Mouse (Mus musculus) stomach, embryonic 16.5 days (tissue): Measurements from ENCODE around the gene Rft1. TPM values are rescaled to one million over a fixed set of nuclear protein-coding genes. Genes with fewer than 3 reads are reported as not detected.
A peak's percentile ranks its signal among the peaks of the same experiment; 100 is the strongest.

Experiments used
- ATAC-seq: fragments of 200-750 bp; cut with Nextera tagmentation; 2 replicates; pipeline ENCODE4 v1.8.0; 2017; ENCODE audit warnings: moderate number of reproducible peaks, moderate TSS enrichment; ENCODE audit not compliant: insufficient read depth, low FRiP score
- H3K27ac ChIP-seq: fragments of 300-500 bp; sonication (generic); 2 replicates; pipeline ENCODE4 v1.5.1; 2014; ENCODE audit warnings: low read length
- H3K27me3 ChIP-seq: fragments of 300-500 bp; sonication (generic); 2 replicates; pipeline ENCODE4 v1.6.1; 2014; ENCODE audit warnings: low read length, control low read depth, mixed read lengths; ENCODE audit not compliant: control insufficient read depth, insufficient read depth
- H3K36me3 ChIP-seq: fragments of 300-500 bp; sonication (generic); 2 replicates; pipeline ENCODE4 v1.6.1; 2014; ENCODE audit warnings: low read length; ENCODE audit not compliant: control insufficient read depth, insufficient read depth
- H3K4me1 ChIP-seq: fragments of 300-500 bp; sonication (generic); 2 replicates; pipeline ENCODE4 v1.6.1; 2014; ENCODE audit warnings: low read length, control low read depth, mixed read lengths; ENCODE audit not compliant: control insufficient read depth, insufficient read depth
- H3K4me2 ChIP-seq: fragments of 300-500 bp; sonication (generic); 2 replicates; pipeline ENCODE4 v1.6.1; 2014; ENCODE audit warnings: low read depth, low read length, mixed read lengths
- H3K4me3 ChIP-seq: fragments of 300-500 bp; sonication (generic); replicated peaks from 2 replicates; pipeline ENCODE4 v1.5.1; 2014; ENCODE audit warnings: mild to moderate bottlenecking, low read length
- H3K9ac ChIP-seq: fragments of 300-500 bp; sonication (generic); 2 replicates; pipeline ENCODE4 v1.6.1; 2014; ENCODE audit warnings: low read length
- H3K9me3 ChIP-seq: fragments of 300-500 bp; sonication (generic); replicated peaks from 2 replicates; pipeline ENCODE4 v1.6.1; 2016; ENCODE audit warnings: low read length, control low read depth; ENCODE audit not compliant: control insufficient read depth
- WGBS: fragments of 180-500 bp; shearing (Covaris S2); extraction: QIAGEN DNeasy Blood & Tissue Kit; methylation state at CpG from one replicate; pipeline ENCODE4 v1.1.7; 2014; 5-methylcytosine and 5-hydroxymethylcytosine counted together
- polyA plus RNA-seq: library from polyadenylated mRNA; unstranded; fragments of >200 nt; fragmentation: Nextera tagmentation; extraction: Ambion mirVana; gene quantifications from 2 replicates; pipeline ENCODE4 v1.2.1, GENCODE M21; 2015

The Rft1 gene
- polyA plus RNA-seq, 1 experiment from 2014 or later = 17.7 TPM

DNA sequence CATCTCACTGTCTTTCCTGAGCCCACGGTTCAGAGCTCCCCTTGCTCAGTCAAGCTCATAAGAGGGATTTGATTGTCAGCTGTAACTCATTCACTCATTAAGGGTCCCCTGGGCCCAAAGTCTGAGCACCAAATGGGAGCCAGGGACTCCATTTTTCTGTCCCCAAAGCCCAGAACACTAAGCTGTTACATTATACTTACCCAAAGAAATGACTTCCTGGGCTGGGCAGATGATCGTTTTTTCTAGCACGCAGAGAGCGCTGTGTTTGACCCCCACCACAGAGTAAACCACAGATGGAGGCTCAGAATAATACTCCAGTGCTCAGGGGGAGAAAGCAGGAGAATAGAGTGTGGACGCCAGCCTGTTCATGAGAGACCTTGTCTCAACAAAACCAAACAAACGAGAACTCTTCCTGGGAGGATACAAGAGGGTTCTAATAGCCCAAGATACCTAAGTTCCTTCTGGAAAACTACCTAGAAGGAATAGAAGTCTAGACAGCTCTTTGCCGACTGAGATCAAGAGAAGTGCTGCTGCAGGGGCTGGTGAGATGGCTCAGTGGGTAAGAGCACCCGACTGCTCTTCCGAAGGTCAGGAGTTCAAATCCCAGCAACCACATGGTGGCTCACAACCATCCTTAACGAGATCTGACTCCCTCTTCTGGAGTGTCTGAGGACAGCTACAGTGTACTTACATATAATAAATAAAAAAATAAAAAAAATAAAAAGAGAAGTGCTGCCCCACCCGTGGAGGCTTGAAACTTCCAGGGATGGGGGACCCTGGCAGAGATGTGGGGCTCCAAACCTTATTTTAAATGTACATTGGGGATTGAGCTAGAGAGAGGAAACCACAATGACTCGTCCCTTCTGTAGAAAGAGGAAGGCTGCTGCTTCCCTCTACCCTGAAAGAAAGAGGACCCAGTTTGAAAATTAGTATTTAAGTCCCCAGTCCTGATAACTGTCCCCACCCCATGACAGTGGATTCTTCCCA lies 27.1 kb upstream of the Rft1 start:
- peaks cover 40% of the 10 kb centered on the region for H3K4me1 ChIP-seq
- 54% methylated on average over 12 of the region's 12 CpGs for WGBS

DNA sequence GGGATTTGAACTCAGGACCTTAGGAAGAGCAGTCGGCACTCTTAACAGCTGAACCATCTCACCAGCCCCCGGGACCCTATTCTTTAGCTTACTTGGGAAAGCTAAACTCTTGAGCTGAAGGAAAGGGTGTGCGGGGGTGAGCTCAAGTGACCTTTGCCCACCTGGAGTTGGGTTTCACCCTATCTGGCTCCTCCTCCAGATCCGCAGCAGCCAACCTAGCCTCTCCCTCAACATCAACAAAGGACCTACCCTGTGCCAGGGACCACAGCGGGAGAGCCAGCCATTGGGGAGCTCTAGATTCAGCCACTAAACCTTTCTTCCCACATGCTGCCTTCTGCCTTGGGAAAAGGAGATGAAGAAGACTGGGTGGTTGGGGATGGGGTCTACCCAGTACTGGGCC lies 25.9 kb upstream of the Rft1 start:
- H3K4me3 ChIP-seq = no peak overlapping the region
- no peak overlapping the region for H3K4me2 ChIP-seq
- 69% methylated on average over 5 of the region's 5 CpGs for WGBS
- no peak overlapping the region for H3K9ac ChIP-seq
- H3K4me1 ChIP-seq = peaks cover 35% of the 10 kb centered on the region
- no peaks in the 10 kb centered on the region for H3K9me3 ChIP-seq
- no peaks in the 10 kb centered on the region for H3K36me3 ChIP-seq
- peak overlapping the region; percentile 60 for H3K27ac ChIP-seq
- ATAC-seq = peak; percentile 9; the same call in 1 of the 2 replicates
- H3K27me3 ChIP-seq = no peaks in the 10 kb centered on the region

More for the DNA sequence above, 27.1 kb upstream of the Rft1 start:
- peak overlapping the region; percentile 89 for H3K4me3 ChIP-seq
- peak overlapping the region; percentile 88 for H3K27ac ChIP-seq
- H3K9me3 ChIP-seq = no peaks in the 10 kb centered on the region
- H3K4me2 ChIP-seq = peak overlapping the region; percentile 85
- peak overlapping the region; percentile 89 for H3K9ac ChIP-seq
- H3K36me3 ChIP-seq = no peaks in the 10 kb centered on the region
- no peak for ATAC-seq
- no peaks in the 10 kb centered on the region for H3K27me3 ChIP-seq

DNA sequence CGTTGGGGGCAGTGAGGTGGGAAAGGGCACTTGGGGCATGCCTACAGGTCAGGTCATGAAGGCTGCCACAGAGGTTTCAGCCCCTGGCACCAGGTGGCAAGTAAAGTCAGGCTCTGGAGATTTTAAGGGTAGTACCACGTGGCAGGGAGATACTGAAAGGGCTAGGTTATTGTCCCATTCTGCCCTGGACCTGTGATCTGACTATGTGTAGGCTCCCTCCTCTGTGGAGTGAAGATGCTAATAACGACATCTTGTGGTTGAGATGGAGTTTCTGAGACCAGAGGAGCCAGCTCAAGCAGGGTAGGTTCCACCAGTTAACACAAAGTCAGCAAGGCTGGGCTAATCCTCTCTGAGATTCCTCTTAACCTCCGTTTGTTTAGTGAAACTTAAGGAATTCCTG lies 24.3 kb upstream of the Rft1 start:
- peaks cover 22% of the 10 kb centered on the region for H3K4me1 ChIP-seq
- ATAC-seq = no peak
- H3K9ac ChIP-seq = no peak overlapping the region
- WGBS = 42% methylated on average over 4 of the region's 4 CpGs
- H3K4me2 ChIP-seq = no peak overlapping the region
- H3K36me3 ChIP-seq = no peaks in the 10 kb centered on the region
- H3K9me3 ChIP-seq = no peaks in the 10 kb centered on the region
- no peaks in the 10 kb centered on the region for H3K27me3 ChIP-seq
- H3K27ac ChIP-seq = no peak overlapping the region
- no peak overlapping the region for H3K4me3 ChIP-seq

DNA sequence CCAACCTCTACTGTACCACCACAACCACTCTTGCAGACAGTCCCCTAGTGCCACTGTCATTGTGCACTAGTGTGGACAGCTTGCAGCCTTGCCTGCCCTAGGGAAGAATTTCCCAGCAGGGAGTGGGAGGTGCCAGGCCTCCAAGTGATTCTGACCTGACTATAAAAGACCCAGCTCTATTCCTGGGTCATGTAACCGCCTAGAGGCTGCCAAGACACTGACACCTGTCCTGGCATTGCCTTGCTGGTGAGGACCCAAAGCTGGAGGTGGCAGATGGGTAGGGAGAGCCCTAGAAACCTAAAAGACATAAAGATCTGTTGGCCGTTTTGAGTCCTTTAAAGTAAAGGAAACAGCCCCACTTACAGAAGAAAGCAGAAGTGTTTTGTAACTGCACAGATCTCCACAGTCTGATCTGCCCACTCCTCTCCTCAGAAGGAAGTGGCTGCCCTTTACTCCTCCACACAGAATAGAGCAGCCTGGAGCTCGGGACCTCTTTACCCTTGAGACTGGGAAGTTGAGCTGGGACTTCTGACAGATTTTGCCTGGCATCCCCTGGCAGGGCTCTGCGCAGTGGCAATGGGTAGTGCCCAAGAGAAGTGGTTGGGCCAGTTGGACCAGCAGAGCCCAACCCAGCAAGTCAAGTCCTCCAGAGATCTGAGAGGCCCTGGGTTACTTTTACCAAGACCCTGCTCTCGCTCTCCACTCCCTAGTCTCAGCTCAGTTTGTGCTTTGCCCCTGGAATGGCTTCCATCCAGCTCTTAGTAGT lies 23.2 kb upstream of the Rft1 start:
- Histone ChIP-seq H3K27me3 (no peaks in the 10 kb centered on the region), H3K9ac (no peak overlapping the region), H3K36me3 (no peaks in the 10 kb centered on the region), H3K27ac (peak overlapping the region; percentile 46; the same call in 1 of the 2 replicates), H3K4me1 (peaks cover 22% of the 10 kb centered on the region), H3K4me2 (no peak overlapping the region), H3K4me3 (no peak overlapping the region), H3K9me3 (no peaks in the 10 kb centered on the region)
- no peak; the same call in 1 of the 2 replicates for ATAC-seq
- 63% methylated on average over 5 of the region's 5 CpGs for WGBS

DNA sequence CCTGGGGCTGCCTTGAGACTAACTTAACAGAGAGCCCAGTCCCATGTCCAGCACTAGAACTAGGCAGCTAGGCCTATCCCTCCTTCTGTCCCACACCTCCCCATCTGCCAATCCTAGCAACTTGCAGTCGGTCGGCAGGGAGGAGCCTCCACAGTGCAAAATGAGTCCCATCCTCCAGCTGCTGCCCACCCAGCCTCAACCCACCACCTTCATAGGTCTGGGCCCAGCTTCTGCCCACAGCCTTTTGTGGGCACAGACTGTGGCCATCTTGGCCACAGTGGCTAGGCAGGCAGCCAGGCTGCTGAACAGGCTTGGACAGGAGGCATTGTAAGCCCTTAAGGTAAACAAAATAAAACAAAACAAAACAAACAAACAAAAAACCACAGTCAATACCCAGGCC lies 22.3 kb upstream of the Rft1 start:
- 59% methylated on average over 2 of the region's 2 CpGs for WGBS
- Histone ChIP-seq H3K9me3 (no peaks in the 10 kb centered on the region), H3K9ac (no peak overlapping the region), H3K27ac (peak overlapping the region; percentile 46; the same call in 1 of the 2 replicates), H3K4me1 (peaks cover 18% of the 10 kb centered on the region), H3K4me3 (no peak overlapping the region), H3K4me2 (no peak overlapping the region), H3K36me3 (no peaks in the 10 kb centered on the region), H3K27me3 (no peaks in the 10 kb centered on the region)
- no peak for ATAC-seq

DNA sequence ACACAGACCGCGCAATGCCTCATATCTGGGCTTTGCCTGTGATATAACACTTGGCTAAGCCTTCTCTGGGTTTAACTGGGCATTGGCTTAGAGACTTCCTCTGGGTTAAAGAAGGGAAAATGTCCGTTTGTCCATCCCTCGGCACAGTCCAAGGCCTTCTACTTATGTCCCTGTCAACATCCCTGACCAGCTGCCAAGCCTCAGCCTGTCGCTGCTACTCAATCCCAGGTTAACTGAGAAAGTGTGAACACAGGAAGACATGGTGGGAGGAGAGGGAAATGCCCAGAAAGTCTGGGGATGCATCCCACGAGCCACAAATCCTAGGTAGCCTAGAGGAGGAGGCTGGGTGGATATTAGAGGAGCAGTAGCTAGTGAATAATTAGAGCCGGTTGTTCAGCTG lies 20.5 kb upstream of the Rft1 start:
- no peak for ATAC-seq
- Histone ChIP-seq H3K4me2 (no peak overlapping the region), H3K4me3 (no peak overlapping the region), H3K27me3 (no peaks in the 10 kb centered on the region), H3K9me3 (no peaks in the 10 kb centered on the region), H3K4me1 (peaks cover 24% of the 10 kb centered on the region), H3K36me3 (no peaks in the 10 kb centered on the region), H3K27ac (no peak overlapping the region), H3K9ac (no peak overlapping the region)
- 71% methylated on average over 7 of the region's 7 CpGs for WGBS

DNA sequence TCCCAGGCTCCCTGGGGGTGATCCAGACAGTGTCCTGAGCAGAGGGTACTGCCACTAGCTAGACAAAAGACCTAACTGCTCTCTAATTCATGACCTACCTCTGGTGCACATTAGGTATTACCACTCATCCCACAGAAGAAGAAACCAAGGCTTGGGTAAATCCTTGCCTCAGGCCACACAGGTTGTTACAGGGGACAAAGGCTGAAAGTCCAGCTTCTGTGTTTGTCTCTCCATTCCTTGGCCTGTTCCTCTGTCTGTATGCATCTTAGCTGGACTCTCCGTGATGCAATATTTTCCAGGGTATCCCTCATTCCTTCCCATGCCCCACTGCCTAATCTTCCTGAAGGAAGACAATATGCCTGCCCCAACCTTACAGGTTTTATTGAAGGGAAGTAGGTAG lies 19.7 kb upstream of the Rft1 start:
- Histone ChIP-seq H3K4me2 (no peak overlapping the region), H3K36me3 (no peaks in the 10 kb centered on the region), H3K4me1 (peaks cover 24% of the 10 kb centered on the region), H3K27ac (no peak overlapping the region), H3K4me3 (no peak overlapping the region), H3K9me3 (no peaks in the 10 kb centered on the region), H3K27me3 (no peaks in the 10 kb centered on the region), H3K9ac (no peak overlapping the region)
- 85% methylated on average over 1 of the region's 1 CpGs for WGBS
- ATAC-seq = no peak

DNA sequence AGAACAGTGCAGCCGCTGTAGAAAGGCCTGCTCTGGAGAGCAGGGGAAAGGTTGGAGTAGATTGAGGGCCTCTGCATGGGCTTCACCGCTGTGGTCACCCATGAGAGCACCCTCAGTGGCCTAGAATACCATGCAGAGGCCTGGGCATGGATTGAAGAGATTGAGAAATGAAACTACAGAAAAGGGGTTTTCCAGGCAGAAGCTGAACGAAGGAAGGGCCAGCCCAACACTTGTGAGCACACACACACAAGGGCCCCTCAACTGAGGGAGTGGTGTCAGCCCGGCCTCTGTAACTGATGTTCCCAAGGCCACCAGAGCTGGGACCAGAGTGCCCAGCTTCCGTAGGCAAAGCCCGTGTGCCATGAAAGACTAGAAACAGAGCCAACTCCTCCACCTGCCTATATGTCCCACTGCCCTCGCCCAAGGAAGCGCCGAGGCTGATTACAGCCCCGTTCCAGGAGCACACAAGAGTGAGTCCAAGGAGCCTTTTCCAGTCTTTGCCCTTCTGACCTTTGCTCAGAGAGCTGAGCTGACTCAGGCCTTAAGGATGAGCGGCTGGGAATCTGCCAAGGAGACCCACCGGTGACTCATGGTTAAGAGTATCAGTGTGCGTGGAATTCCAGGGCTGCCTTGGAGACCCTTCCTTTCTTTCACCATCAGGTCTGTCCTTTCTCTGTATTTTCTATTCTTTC lies 18.8 kb upstream of the Rft1 start:
- H3K4me3 ChIP-seq = no peak overlapping the region
- no peaks in the 10 kb centered on the region for H3K9me3 ChIP-seq
- no peak overlapping the region for H3K4me2 ChIP-seq
- ATAC-seq = peak; percentile 23; the same call in 1 of the 2 replicates
- 0 out of 2 replicates have a peak overlapping the region, but pooled peaks have one; percentile 21 for H3K9ac ChIP-seq
- no peak overlapping the region; the same call in 1 of the 2 replicates for H3K27ac ChIP-seq
- H3K4me1 ChIP-seq = peaks cover 24% of the 10 kb centered on the region
- no peaks in the 10 kb centered on the region for H3K36me3 ChIP-seq
- no peaks in the 10 kb centered on the region for H3K27me3 ChIP-seq
- 69% methylated on average over 13 of the region's 13 CpGs for WGBS
